Mouse (Mus musculus) MEL (cell line): ENCODE measurements around the gene Nlgn1. TPM values are rescaled to one million over a fixed set of nuclear protein-coding genes. Genes with fewer than 3 reads are reported as not detected.

Experiments used
- DNase-seq: peaks from one replicate; pipeline ENCODE4 v3.0.0; 2011; ENCODE audit warnings: low read depth, low spot score
- H3K27ac ChIP-seq: 2 replicates; pipeline ENCODE4 v1.5.1; 2012; ENCODE audit warnings: low read depth, mild to moderate bottlenecking, control low read depth, low read length, moderate library complexity; ENCODE audit not compliant: control insufficient read depth
- H3K27me3 ChIP-seq, 2 experiments: fragments of 150-350 bp in 1 of 2; sonication (generic) in 1 of 2; 2 replicates each; pipeline ENCODE4 v1.6.1; 2012; ENCODE audit warnings: low read length in 2 of 2, mild to moderate bottlenecking in 2 of 2, improper control_type of control experiment in 1 of 2, moderate library complexity in 1 of 2; ENCODE audit not compliant: insufficient read depth in 2 of 2, control insufficient read depth in 1 of 2
- H3K36me3 ChIP-seq, 2 experiments: 2 replicates each; pipeline ENCODE4 v1.6.1; 2012 to 2014; ENCODE audit warnings: low read length in 2 of 2, improper control_type of control experiment in 1 of 2, inconsistent platforms in 1 of 2, mild to moderate bottlenecking in 1 of 2; ENCODE audit not compliant: insufficient read depth in 2 of 2, control insufficient read depth in 1 of 2
- H3K4me1 ChIP-seq, 2 experiments: fragments of 150-350 bp in 1 of 2; sonication (generic) in 1 of 2; 2 replicates each; pipeline ENCODE4 v1.6.1; 2012; ENCODE audit warnings: low read length in 2 of 2, improper control_type of control experiment in 1 of 2, mild to moderate bottlenecking in 1 of 2; ENCODE audit not compliant: insufficient read depth in 2 of 2, control insufficient read depth in 1 of 2
- H3K4me3 ChIP-seq, 2 experiments: fragments of 150-350 bp in 1 of 2; sonication (generic) in 1 of 2; 2 replicates each; pipeline ENCODE4 v1.5.1; 2012; ENCODE audit warnings: low read depth in 2 of 2, low read length in 2 of 2, mild to moderate bottlenecking in 2 of 2, moderate library complexity in 2 of 2, control low read depth in 1 of 2, improper control_type of control experiment in 1 of 2; ENCODE audit not compliant: control insufficient read depth in 1 of 2, insufficient read depth in 1 of 2
- H3K79me2 ChIP-seq: 2 replicates; pipeline ENCODE4 v1.6.1; 2012; ENCODE audit warnings: mild to moderate bottlenecking, low read length, moderate library complexity; ENCODE audit not compliant: control insufficient read depth, poor library complexity, insufficient read depth
- H3K9ac ChIP-seq: 2 replicates; pipeline ENCODE4 v1.6.1; 2012; ENCODE audit warnings: low read depth, mild to moderate bottlenecking, control low read depth, low read length, moderate library complexity; ENCODE audit not compliant: control insufficient read depth, poor library complexity, severe bottlenecking
- H3K9me3 ChIP-seq: fragments of 150-350 bp; sonication (generic); replicated peaks from 2 replicates; pipeline ENCODE4 v1.6.1; 2012; ENCODE audit warnings: mild to moderate bottlenecking, low read length, improper control_type of control experiment, moderate library complexity; ENCODE audit not compliant: insufficient read depth
- CTCF ChIP-seq, 3 experiments: IDR thresholded peaks in 2 of 3; conservative IDR thresholded peaks in 1 of 3; 2 replicates each; pipeline ENCODE4 v1.5.1; 2011 to 2012; ENCODE audit warnings: low read length in 3 of 3, low read depth in 2 of 3, mild to moderate bottlenecking in 2 of 3, improper control_type of control experiment in 1 of 3, inconsistent platforms in 1 of 3, mixed read lengths in 1 of 3, moderate library complexity in 1 of 3; ENCODE audit not compliant: control insufficient read depth in 1 of 3, insufficient read depth in 1 of 3, poor library complexity in 1 of 3, severe bottlenecking in 1 of 3
- E2F4 ChIP-seq: IDR thresholded peaks from 2 replicates; pipeline ENCODE4 v1.6.1; 2011; ENCODE audit warnings: low read depth, low read length, improper control_type of control experiment, borderline replicate concordance
- EP300 ChIP-seq, 2 experiments: IDR thresholded peaks; 2 replicates each; pipeline ENCODE4 v1.6.1; 2011; ENCODE audit warnings: improper control_type of control experiment in 2 of 2, low read length in 2 of 2, low read depth in 1 of 2, mild to moderate bottlenecking in 1 of 2
- ETS1 ChIP-seq: IDR thresholded peaks from 2 replicates; pipeline ENCODE4 v1.6.1; 2012; ENCODE audit warnings: low read depth, mild to moderate bottlenecking, inconsistent platforms, low read length, improper control_type of control experiment, moderate library complexity
- GABPA ChIP-seq: IDR thresholded peaks from 2 replicates; pipeline ENCODE4 v1.6.1; 2012; ENCODE audit warnings: low read depth, mild to moderate bottlenecking, inconsistent platforms, low read length, improper control_type of control experiment, moderate library complexity
- GATA1 ChIP-seq: IDR thresholded peaks from 2 replicates; pipeline ENCODE4 v1.6.1; 2011; ENCODE audit warnings: low read depth, low read length, improper control_type of control experiment
- HCFC1 ChIP-seq: IDR thresholded peaks from 2 replicates; pipeline ENCODE4 v1.6.1; 2012; ENCODE audit warnings: low read depth, mild to moderate bottlenecking, inconsistent platforms, low read length, improper control_type of control experiment, moderate library complexity
- JUND ChIP-seq: IDR thresholded peaks from 2 replicates; pipeline ENCODE4 v1.6.1; 2011; ENCODE audit warnings: low read depth, mild to moderate bottlenecking, improper control_type of control experiment, low read length
- MAFK ChIP-seq: IDR thresholded peaks from 2 replicates; pipeline ENCODE4 v1.6.1; 2011; ENCODE audit warnings: low read depth, mild to moderate bottlenecking, low read length, improper control_type of control experiment, borderline replicate concordance
- MAZ ChIP-seq: IDR thresholded peaks from 2 replicates; pipeline ENCODE4 v1.6.1; 2012; ENCODE audit warnings: low read depth, mild to moderate bottlenecking, inconsistent platforms, low read length, improper control_type of control experiment
- MEF2A ChIP-seq: IDR thresholded peaks from 2 replicates; pipeline ENCODE4 v1.6.1; 2014; ENCODE audit warnings: low read depth, mild to moderate bottlenecking, inconsistent platforms, low read length, improper control_type of control experiment; ENCODE audit not compliant: poor library complexity, insufficient replicate concordance, severe bottlenecking; ENCODE audit errors: extremely low read depth
- MXI1 ChIP-seq: IDR thresholded peaks from 2 replicates; pipeline ENCODE4 v1.6.1; 2011; ENCODE audit warnings: mild to moderate bottlenecking, low read depth, low read length, improper control_type of control experiment
- POLR2A ChIP-seq, 2 experiments: IDR thresholded peaks; 2 replicates each; pipeline ENCODE4 v1.6.1; 2011 to 2012; ENCODE audit warnings: low read length in 2 of 2, mild to moderate bottlenecking in 2 of 2, control low read depth in 1 of 2, improper control_type of control experiment in 1 of 2, low read depth in 1 of 2, moderate library complexity in 1 of 2; ENCODE audit not compliant: control insufficient read depth in 1 of 2, insufficient read depth in 1 of 2, poor library complexity in 1 of 2
- POLR2AphosphoS2 ChIP-seq: IDR thresholded peaks from 2 replicates; pipeline ENCODE4 v1.6.1; 2011; ENCODE audit warnings: low read length, improper control_type of control experiment
- RAD21 ChIP-seq: IDR thresholded peaks from 2 replicates; pipeline ENCODE4 v1.6.1; 2011; ENCODE audit warnings: mild to moderate bottlenecking, low read depth, low read length, improper control_type of control experiment
- RCOR1 ChIP-seq: IDR thresholded peaks from 2 replicates; pipeline ENCODE4 v1.6.1; 2012; ENCODE audit warnings: low read depth, mild to moderate bottlenecking, inconsistent platforms, low read length, improper control_type of control experiment
- SIN3A ChIP-seq: IDR thresholded peaks from 2 replicates; pipeline ENCODE4 v1.6.1; 2012; ENCODE audit warnings: low read length, improper control_type of control experiment, inconsistent platforms
- SMC3 ChIP-seq: IDR thresholded peaks from 2 replicates; pipeline ENCODE4 v1.6.1; 2011; ENCODE audit warnings: low read depth, low read length, improper control_type of control experiment
- TAL1 ChIP-seq: IDR thresholded peaks from 2 replicates; pipeline ENCODE4 v1.6.1; 2012; ENCODE audit warnings: mild to moderate bottlenecking, inconsistent platforms, low read length, moderate library complexity, mixed read lengths
- TBP ChIP-seq: IDR thresholded peaks from 2 replicates; pipeline ENCODE4 v1.8.0; 2011; ENCODE audit warnings: low read depth, low read length, improper control_type of control experiment
- USF1 ChIP-seq: IDR thresholded peaks from 2 replicates; pipeline ENCODE4 v1.6.1; 2014; ENCODE audit warnings: low read depth, mild to moderate bottlenecking, inconsistent platforms, low read length, improper control_type of control experiment, moderate library complexity
- USF2 ChIP-seq, 2 experiments: IDR thresholded peaks; 2 replicates each; pipeline ENCODE4 v1.6.1; 2011 to 2012; ENCODE audit warnings: improper control_type of control experiment in 2 of 2, low read length in 2 of 2, borderline replicate concordance in 1 of 2, inconsistent platforms in 1 of 2, low read depth in 1 of 2, mild to moderate bottlenecking in 1 of 2; ENCODE audit not compliant: insufficient read depth in 1 of 2
- ZC3H11A ChIP-seq: IDR thresholded peaks from 2 replicates; pipeline ENCODE4 v1.6.1; 2012; ENCODE audit warnings: low read depth, mild to moderate bottlenecking, inconsistent platforms, low read length, improper control_type of control experiment
- ZMIZ1 ChIP-seq: IDR thresholded peaks from 2 replicates; pipeline ENCODE4 v1.6.1; 2012; ENCODE audit warnings: low read depth, mild to moderate bottlenecking, inconsistent platforms, low read length, improper control_type of control experiment, moderate library complexity
- polyA plus RNA-seq, 2 experiments: library from polyadenylated mRNA; stranded (reverse) in 1 of 2; unstranded in 1 of 2; fragments of >175 nt in 1 of 2; fragments of >200 nt in 1 of 2; gene quantifications; 2 replicates each; pipeline versions ENCODE4 v1.2.1 to v1.2.4; 2012; ENCODE audit warnings: low replicate concordance in 2 of 2, low read depth in 1 of 2; ENCODE audit not compliant: insufficient read length in 2 of 2, insufficient read depth in 1 of 2, missing spikeins in 1 of 2
- total RNA-seq: library from RNA; depleted of rRNA; stranded (reverse); fragments of 300-350 nt; gene quantifications from 2 replicates; pipeline ENCODE4 v1.2.3, GENCODE M21; 2012

The Nlgn1 gene
- total and polyA plus RNA-seq, 3 experiments: not detected

DNA sequence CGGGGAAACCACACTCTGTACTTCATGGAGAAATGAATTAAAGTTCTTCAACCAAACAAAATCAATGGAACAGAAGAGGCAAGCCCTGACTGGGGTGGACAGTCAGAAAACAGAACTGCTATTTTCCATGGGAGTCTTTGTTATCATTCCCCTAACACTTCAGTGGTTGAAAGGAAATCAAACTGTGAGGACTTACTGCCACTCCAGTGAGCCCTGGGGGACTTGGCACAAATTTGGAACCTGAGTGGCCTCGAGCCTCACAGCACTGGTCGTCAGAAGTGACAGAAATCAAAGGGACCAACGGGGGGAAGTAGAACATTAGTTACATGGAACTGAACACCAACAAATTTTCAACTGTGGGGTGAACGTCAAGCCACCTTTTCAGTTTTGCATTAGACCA is 34.4 kb downstream of the Nlgn1 start:
- no peak overlapping the region for H3K9ac ChIP-seq

GRCm38 (mm10) chr3:26270894-26271795 is 61.1 kb downstream of the Nlgn1 start:
- Histone ChIP-seq H3K9me3 (no peaks in the 10 kb centered on the region), H3K9ac (no peak overlapping the region), H3K27ac (no peak overlapping the region), H3K4me3 (no peak overlapping the region), H3K27me3 (peaks cover 0 to 2% of the 10 kb centered on the region in 2 experiments; a peak in 1 of 4 replicates), H3K36me3 (no peaks in the 10 kb centered on the region), H3K4me1 (no peaks in the 10 kb centered on the region), H3K79me2 (no peaks in the 10 kb centered on the region)
- no peak for DNase-seq
- no peak for TF ChIP-seq RCOR1
- TF ChIP-seq USF2 (IDR thresholded peaks at IDR 0.05; ENCODE audit: borderline replicate concordance in 1 of 2, insufficient read depth in 1 of 2, low read depth in 1 of 2, low read length in 2 of 2): no peak
- no peak for TF ChIP-seq TAL1
- TF ChIP-seq POLR2AphosphoS2: no peak
- TF ChIP-seq MAZ: no peak
- no peak for TF ChIP-seq MEF2A
- TF ChIP-seq MXI1: no peak
- TF ChIP-seq SMC3: no peak
- TF ChIP-seq EP300 (IDR thresholded peaks at IDR 0.05; ENCODE audit: low read depth in 1 of 2, low read length in 2 of 2): no peak
- no peak for TF ChIP-seq E2F4
- TF ChIP-seq SIN3A: no peak
- TF ChIP-seq RAD21: no peak

More for the DNA sequence above, 34.4 kb downstream of the Nlgn1 start:
- no peak for TF ChIP-seq ETS1
- Histone ChIP-seq H3K4me3 (no peak overlapping the region), H3K27ac (no peak overlapping the region), H3K27me3 (peaks cover 0 to 2% of the 10 kb centered on the region in 2 experiments; a peak in 1 of 4 replicates), H3K36me3 (no peaks in the 10 kb centered on the region), H3K4me1 (no peaks in the 10 kb centered on the region), H3K9me3 (no peaks in the 10 kb centered on the region), H3K79me2 (no peaks in the 10 kb centered on the region)
- DNase-seq: no peak

DNA sequence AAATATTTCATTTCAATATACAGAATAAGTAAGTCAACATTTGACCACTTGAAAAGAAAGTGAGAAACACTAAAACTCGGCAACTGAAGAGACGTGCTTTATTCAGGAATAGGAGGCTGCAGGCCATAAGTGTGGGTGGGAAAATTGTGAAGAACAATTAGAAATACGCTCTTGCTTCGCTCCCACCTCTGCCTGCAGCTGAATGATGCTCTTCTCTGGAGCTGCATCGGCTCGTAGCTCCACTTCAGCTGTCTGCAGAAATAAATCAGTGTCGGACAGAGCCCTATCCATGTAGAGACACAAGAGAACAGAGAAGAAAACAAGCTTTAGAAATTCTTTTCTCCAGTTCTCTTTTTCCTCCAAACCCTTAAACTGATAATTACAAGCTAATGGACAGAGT is 85.7 kb downstream of the Nlgn1 start:
- Histone ChIP-seq H3K36me3 (no peaks in the 10 kb centered on the region; a peak in 2 of 4 replicates), H3K27me3 (no peaks in the 10 kb centered on the region), H3K79me2 (no peaks in the 10 kb centered on the region), H3K9ac (no peak overlapping the region), H3K9me3 (no peaks in the 10 kb centered on the region), H3K27ac (no peak overlapping the region), H3K4me1 (no peaks in the 10 kb centered on the region), H3K4me3 (no peak overlapping the region)
- TF ChIP-seq GATA1 (no peak), USF2 (IDR thresholded peaks at IDR 0.05; ENCODE audit: borderline replicate concordance in 1 of 2, insufficient read depth in 1 of 2, low read depth in 1 of 2, low read length in 2 of 2) (no peak), ZMIZ1 (no peak), ETS1 (no peak), MAZ (no peak), TBP (no peak), JUND (no peak), GABPA (no peak), POLR2AphosphoS2 (no peak), POLR2A (IDR thresholded peaks at IDR 0.05; ENCODE audit: control insufficient read depth in 1 of 2, insufficient read depth in 1 of 2, low read depth in 1 of 2, low read length in 2 of 2, poor library complexity in 1 of 2) (no peak), MAFK (no peak), HCFC1 (no peak), USF1 (no peak), ZC3H11A (no peak), CTCF (IDR thresholded peaks at IDR 0.05 in 2 of 3, conservative IDR thresholded peaks at IDR 0.05 in 1 of 3; ENCODE audit: control insufficient read depth in 1 of 3, insufficient read depth in 1 of 3, low read depth in 2 of 3, low read length in 3 of 3, poor library complexity in 1 of 3, severe bottlenecking in 1 of 3) (no peak)
- no peak for DNase-seq
